ENCODE assay signal across 28 mouse cellular contexts in genomic region chr2:67590408-67590807, GRCm38 (mm10). TPM values are rescaled to one million over a fixed set of nuclear protein-coding genes. Genes with fewer than 3 reads are reported as not detected.
"Had no signal": no experiment of that assay in that cellular context is flagged by ENCODE, and none has a peak within 500 bp of the region (broad histone marks: within the 10 kb centered on the region; RNA-seq: fewer than 3 reads in every experiment).

No protein-coding gene starts in this region.

- H3K4me1 ChIP-seq: embryonic facial prominence, embryonic 10.5 days; embryonic facial prominence, embryonic 12.5 days; embryonic facial prominence, embryonic 13.5 days; embryonic facial prominence, embryonic 15.5 days; forebrain, embryonic 10.5 days; forebrain, embryonic 12.5 days; forebrain, embryonic 13.5 days had no signal

- H3K9ac ChIP-seq: embryonic facial prominence, embryonic 12.5 days; embryonic facial prominence, embryonic 13.5 days; embryonic facial prominence, embryonic 15.5 days; forebrain, embryonic 12.5 days; forebrain, embryonic 13.5 days; forebrain, postnatal 0 days; heart, embryonic 12.5 days; heart, embryonic 13.5 days had no signal

- H3K36me3 ChIP-seq: embryonic facial prominence, embryonic 10.5 days; embryonic facial prominence, embryonic 12.5 days; embryonic facial prominence, embryonic 13.5 days; embryonic facial prominence, embryonic 15.5 days; forebrain, embryonic 10.5 days; forebrain, embryonic 12.5 days; heart, embryonic 10.5 days; heart, embryonic 12.5 days; heart, embryonic 13.5 days had no signal

- ATAC-seq: forebrain, embryonic 13.5 days; forebrain, embryonic 14.5 days; forebrain, postnatal 0 days had no signal

- H3K27ac ChIP-seq: embryonic facial prominence, embryonic 10.5 days; embryonic facial prominence, embryonic 12.5 days; embryonic facial prominence, embryonic 13.5 days; embryonic facial prominence, embryonic 15.5 days; forebrain, embryonic 10.5 days; forebrain, embryonic 12.5 days; forebrain, embryonic 13.5 days; gastrocnemius, adult 2 months; heart, adult 2 months; heart, embryonic 10.5 days; heart, embryonic 13.5 days had no signal

- DNase-seq: cerebellum, postnatal 10 days; cerebellum, postnatal 14 days; cerebellum, postnatal 25 days; cerebellum, postnatal 36 days; forebrain, postnatal 0 days; gastrocnemius, adult 2 months; gastrocnemius, postnatal 10 days; gastrocnemius, postnatal 14 days; gastrocnemius, postnatal 25 days; gastrocnemius, postnatal 36 days; heart, adult 11 months; heart, adult 18-20 months; heart, adult 2 months had no signal

- H3K27me3 ChIP-seq: embryonic facial prominence, embryonic 12.5 days; embryonic facial prominence, embryonic 13.5 days; embryonic facial prominence, embryonic 15.5 days; forebrain, embryonic 12.5 days; forebrain, embryonic 13.5 days; heart, embryonic 12.5 days; heart, embryonic 13.5 days had no signal

- H3K9me3 ChIP-seq: embryonic facial prominence, embryonic 10.5 days; embryonic facial prominence, embryonic 12.5 days; embryonic facial prominence, embryonic 13.5 days; embryonic facial prominence, embryonic 15.5 days; forebrain, embryonic 10.5 days; forebrain, embryonic 12.5 days; forebrain, embryonic 13.5 days; heart, embryonic 10.5 days; heart, embryonic 12.5 days; heart, embryonic 13.5 days had no signal

- H3K4me3 ChIP-seq: embryonic facial prominence, embryonic 10.5 days; embryonic facial prominence, embryonic 12.5 days; embryonic facial prominence, embryonic 13.5 days; embryonic facial prominence, embryonic 15.5 days; erythroblast, embryonic 14.5 days; forebrain, embryonic 10.5 days; forebrain, embryonic 12.5 days; forebrain, embryonic 13.5 days; gastrocnemius, adult 2 months; heart, adult 2 months; heart, embryonic 10.5 days; heart, embryonic 12.5 days; heart, embryonic 13.5 days had no signal

- H3K4me2 ChIP-seq: embryonic facial prominence, embryonic 12.5 days; embryonic facial prominence, embryonic 13.5 days; embryonic facial prominence, embryonic 15.5 days; forebrain, embryonic 12.5 days; forebrain, embryonic 13.5 days; heart, embryonic 11.5 days; heart, embryonic 12.5 days; heart, embryonic 13.5 days had no signal

RNA-seq across cellular contexts. Expression of gene B3galt1, which starts 24.7 kb away (rescaled TPM):
- total RNA-seq: common myeloid progenitor, adult 5-6 weeks; granulocyte monocyte progenitor cell, adult 5-6 weeks had no signal
- polyA plus RNA-seq: erythroblast, embryonic 14.5 days had no signal
